Mouse (Mus musculus) gastrocnemius, postnatal 14 days (tissue): ENCODE data around the gene Cep83. TPM values are rescaled to one million over a fixed set of nuclear protein-coding genes. Genes with fewer than 3 reads are reported as not detected.
"Not testable (repeated sequence)": the region's sequence is repeated elsewhere in the genome, so short reads cannot be mapped to it uniquely, and the experiment has no call there.

ENCODE experiments used
- DNase-seq: peaks from one replicate; pipeline ENCODE4 v3.0.0; 2021; ENCODE audit warnings: mixed read lengths
- intact Hi-C: fragments of 180-260 bp; cut with DNase I; formaldehyde crosslinking; loops from one replicate; pipeline ENCODE4 v1.15.1; 2025; ENCODE audit warnings: low total_unique reads
- long read RNA-seq, 2 experiments: library from polyadenylated mRNA; stranded (forward); transcript quantifications; one replicate each; pipeline ENCODE4 v2.0.0; 2021
- total RNA-seq, 2 experiments: library from RNA; stranded (reverse); gene quantifications; 2 replicates each; pipeline ENCODE4 v1.2.3; 2021

Gene Cep83
- total RNA-seq = 10 to 100 TPM; 12.2 to 13.4 TPM
- long read RNA-seq, experiment 1, transcript Cep83-204 (4 exons, 1,842 nt) = major isoform, 5 of 12 reads
- long read RNA-seq, experiment 1, partial matches to known transcripts = 0 of 12 reads
- long read RNA-seq, experiment 1, other reads (novel, unspliced or antisense) = 3 of 12 reads
- long read RNA-seq, experiment 2, transcript Cep83-201 (16 exons, 3,639 nt) = major isoform, 8 of 13 reads
- long read RNA-seq, experiment 2, partial matches to known transcripts = 1 of 13 reads
- long read RNA-seq, experiment 2, other reads (novel, unspliced or antisense) = 1 of 13 reads

GRCm38 (mm10) chr10:94688420-94689175 is at the start of gene Cep83:
Gene Cep83 (plus strand): TSS chr10:94688654.
- intact Hi-C loops = no loop called here
- DNase-seq = peak; percentile 94

GRCm38 (mm10) chr10:94639281-94639680 is 49.2 kb upstream of the Cep83 start:
- DNase-seq = no peak
- intact Hi-C loops = no loop called here

- DNase-seq = no peak
- intact Hi-C loops = no loop called here
Observed at GRCm38 (mm10) chr10:94640067-94640466, 48.4 kb upstream of the Cep83 start.

- intact Hi-C loops = no loop called here
- DNase-seq = no peak
Observed at GRCm38 (mm10) chr10:94664036-94664435, 24.4 kb upstream of the Cep83 start.

GRCm38 (mm10) chr10:94664455-94664854 is 24.0 kb upstream of the Cep83 start:
- no peak for DNase-seq
- intact Hi-C loops = no loop called here

GRCm38 (mm10) chr10:94668147-94668546 is 20.3 kb upstream of the Cep83 start:
- intact Hi-C loops = no loop called here
- no peak for DNase-seq

- no peak for DNase-seq
- intact Hi-C loops = no loop called here
Observed at GRCm38 (mm10) chr10:94687801-94688419, 544 bp upstream of the Cep83 start.

GRCm38 (mm10) chr10:94689176-94689510 is 689 bp downstream of the Cep83 start:
- no peak for DNase-seq
- intact Hi-C loops = no loop called here

- no peak for DNase-seq
- intact Hi-C loops = no loop called here
Observed at GRCm38 (mm10) chr10:94690376-94690775, 1.9 kb downstream of the Cep83 start.

GRCm38 (mm10) chr10:94692163-94692562 is 3.7 kb downstream of the Cep83 start:
- intact Hi-C loops = no loop called here
- no peak for DNase-seq

- intact Hi-C loops = no loop called here
- no peak for DNase-seq
Observed at GRCm38 (mm10) chr10:94705643-94706258, 17.3 kb downstream of the Cep83 start.

- intact Hi-C loops = no loop called here
Observed at GRCm38 (mm10) chr10:94706695-94707094, 18.2 kb downstream of the Cep83 start.

GRCm38 (mm10) chr10:94709622-94710319 is 21.3 kb downstream of the Cep83 start:
- intact Hi-C loops = no loop called here

More at GRCm38 (mm10) chr10:94706695-94707094, 18.2 kb downstream of the Cep83 start:
- DNase-seq = no peak

GRCm38 (mm10) chr10:94710320-94710695 is 21.9 kb downstream of the Cep83 start:
- DNase-seq = no peak
- intact Hi-C loops = no loop called here

More at GRCm38 (mm10) chr10:94709622-94710319, 21.3 kb downstream of the Cep83 start:
- DNase-seq = no peak

GRCm38 (mm10) chr10:94720300-94720699 is 31.8 kb downstream of the Cep83 start:
- intact Hi-C loops = no loop called here
- DNase-seq = no peak

GRCm38 (mm10) chr10:94728053-94728452 is 39.6 kb downstream of the Cep83 start:
- intact Hi-C loops, DNase-seq: not testable (repeated sequence)

- DNase-seq = no peak
- intact Hi-C loops = no loop called here
Observed at GRCm38 (mm10) chr10:94730445-94730844, 42.0 kb downstream of the Cep83 start.

- intact Hi-C loops = no loop called here
- DNase-seq = no peak
Observed at GRCm38 (mm10) chr10:94734829-94735228, 46.4 kb downstream of the Cep83 start.

- intact Hi-C loops = no loop called here
Observed at GRCm38 (mm10) chr10:94740221-94740620, 51.8 kb downstream of the Cep83 start.

GRCm38 (mm10) chr10:94741459-94741858 is 53.0 kb downstream of the Cep83 start:
- DNase-seq = no peak
- intact Hi-C loops = no loop called here

More at GRCm38 (mm10) chr10:94740221-94740620, 51.8 kb downstream of the Cep83 start:
- DNase-seq = no peak
